Mouse (Mus musculus): ENCODE results near the gene Zfp941. TPM values are rescaled to one million over a fixed set of nuclear protein-coding genes. Genes with fewer than 3 reads are reported as not detected.
A peak's percentile ranks its signal among the peaks of the same experiment; 100 is the strongest.

Zfp941 gene
- not detected in 2 replicates for total RNA-seq (2015; ENCODE audit: low replicate concordance)
- total RNA-seq (2017; ENCODE audit: low replicate concordance), result 0.28 and 0.51 TPM in 2 replicates

DNA sequence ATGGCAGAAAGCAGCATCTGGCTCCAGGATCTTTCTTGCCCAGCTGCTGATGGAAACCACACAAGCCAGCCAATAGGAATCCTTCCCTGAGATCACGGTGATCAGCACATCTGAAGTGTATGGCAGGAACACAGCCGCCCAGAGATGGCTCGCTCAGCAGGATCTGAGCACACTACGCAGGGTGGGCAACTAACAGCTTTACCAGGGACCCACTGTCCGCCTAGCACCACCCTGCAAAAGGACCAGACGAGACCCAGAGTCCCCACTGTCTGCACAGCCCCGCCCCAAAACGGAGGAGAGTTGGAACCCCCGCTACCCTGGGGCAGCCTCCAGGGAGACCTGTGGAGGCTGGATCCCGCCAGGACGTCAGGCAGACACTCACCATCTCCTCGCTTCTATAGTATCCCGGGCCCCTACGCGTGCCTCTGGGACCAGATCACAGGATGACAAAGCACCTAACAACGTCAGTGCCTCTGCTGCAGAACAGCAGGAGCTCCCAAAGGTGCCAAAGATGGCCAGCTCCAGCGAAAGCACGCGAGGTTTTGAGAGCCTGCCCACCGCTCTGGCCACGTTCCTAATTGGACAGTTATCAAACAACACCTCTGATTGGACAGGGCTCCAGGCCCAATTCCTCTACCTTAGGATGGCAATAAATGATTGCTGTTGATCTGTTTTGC lies at the start of gene Zfp941:
Zfp941 (minus strand) TSS at position 526 of the 677 bp plus-strand sequence.
- peak; percentile 74 for ATAC-seq (replicated peaks; ENCODE audit: low FRiP score, poor library complexity, severe bottlenecking)

DNA sequence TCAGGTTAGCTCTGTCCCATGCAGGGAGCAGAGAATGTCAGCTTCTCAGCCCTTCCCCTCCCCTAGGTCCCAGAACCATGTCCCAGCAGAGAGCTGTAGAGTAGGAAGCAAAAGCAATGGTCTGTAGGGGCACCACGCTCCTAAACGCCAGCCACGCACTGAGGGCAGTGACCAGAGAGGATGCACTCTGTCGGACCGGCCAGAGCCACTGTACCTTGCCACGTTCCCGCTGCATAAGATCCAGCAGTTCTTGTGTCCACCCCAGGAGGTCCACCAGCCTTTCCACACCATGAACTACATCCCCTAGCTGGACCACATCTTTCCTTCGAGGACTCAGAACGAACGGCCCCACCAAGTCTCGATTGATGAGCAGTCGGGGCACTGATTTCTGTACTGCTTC lies 42.8 kb upstream of the Zfp941 start:
- no peak for ATAC-seq (replicated peaks; ENCODE audit: low FRiP score, poor library complexity, severe bottlenecking)

DNA sequence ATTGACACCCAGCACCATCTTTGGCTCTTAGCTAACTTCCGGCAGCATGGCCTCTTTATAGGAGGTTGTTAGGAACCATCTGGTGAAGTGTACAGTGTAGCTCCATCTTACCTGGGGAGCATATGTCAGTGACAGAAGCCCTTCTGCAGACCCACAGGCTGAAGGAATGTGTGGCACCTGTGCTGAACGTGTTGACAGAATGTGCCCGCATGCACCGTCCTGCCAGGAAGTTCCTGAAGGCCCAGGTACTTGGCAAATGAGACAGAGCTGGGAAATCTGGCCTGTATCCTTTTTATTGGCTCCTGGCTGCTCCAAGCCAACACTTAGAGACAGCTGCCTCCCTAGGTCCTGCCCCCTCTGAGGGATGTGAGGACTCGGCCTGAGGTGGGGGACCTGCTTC lies 38.8 kb upstream of the Zfp941 start:
- ATAC-seq (replicated peaks; ENCODE audit: low FRiP score, poor library complexity, severe bottlenecking), result no peak

DNA sequence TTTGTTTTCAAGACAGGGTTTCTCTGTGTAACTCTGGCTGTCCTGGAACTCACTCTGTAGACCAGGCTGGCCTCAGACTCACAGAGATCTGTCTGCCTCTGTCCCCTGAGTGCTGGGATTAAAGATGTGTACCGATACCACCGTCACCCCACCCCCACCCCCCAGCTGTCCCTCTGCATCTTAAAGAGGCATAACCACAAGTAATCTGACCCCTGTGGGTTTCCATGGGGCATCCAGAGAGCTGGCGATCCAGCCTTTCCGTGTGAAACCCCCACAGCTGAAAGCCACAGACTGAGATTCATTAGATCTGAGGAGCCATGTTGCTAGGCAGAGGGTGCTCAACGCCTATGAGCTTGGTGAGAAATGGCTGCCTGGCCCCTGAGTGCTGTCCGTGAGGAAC lies 38.0 kb upstream of the Zfp941 start:
- no peak for ATAC-seq (replicated peaks; ENCODE audit: low FRiP score, poor library complexity, severe bottlenecking)

DNA sequence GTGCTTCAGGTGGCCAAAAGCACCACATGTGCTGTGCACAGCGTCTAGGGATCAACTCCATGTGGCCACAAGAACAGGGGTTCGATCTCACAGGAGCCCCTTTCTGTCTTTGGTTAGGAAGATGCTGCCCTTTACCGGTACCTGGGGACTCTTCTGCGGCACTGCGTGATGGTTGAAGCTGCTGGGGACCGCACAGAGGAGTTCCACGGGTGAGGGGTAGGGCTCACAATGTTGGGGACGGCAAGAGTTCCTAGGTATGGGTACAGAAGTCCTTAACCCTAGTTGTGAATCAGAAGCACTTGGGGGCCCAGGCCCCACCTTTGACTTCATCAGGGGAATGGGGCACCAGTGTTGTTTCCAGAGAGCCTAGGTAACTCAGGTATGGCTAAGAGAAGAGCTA lies 36.8 kb upstream of the Zfp941 start:
- no peak for ATAC-seq (replicated peaks; ENCODE audit: low FRiP score, poor library complexity, severe bottlenecking)

DNA sequence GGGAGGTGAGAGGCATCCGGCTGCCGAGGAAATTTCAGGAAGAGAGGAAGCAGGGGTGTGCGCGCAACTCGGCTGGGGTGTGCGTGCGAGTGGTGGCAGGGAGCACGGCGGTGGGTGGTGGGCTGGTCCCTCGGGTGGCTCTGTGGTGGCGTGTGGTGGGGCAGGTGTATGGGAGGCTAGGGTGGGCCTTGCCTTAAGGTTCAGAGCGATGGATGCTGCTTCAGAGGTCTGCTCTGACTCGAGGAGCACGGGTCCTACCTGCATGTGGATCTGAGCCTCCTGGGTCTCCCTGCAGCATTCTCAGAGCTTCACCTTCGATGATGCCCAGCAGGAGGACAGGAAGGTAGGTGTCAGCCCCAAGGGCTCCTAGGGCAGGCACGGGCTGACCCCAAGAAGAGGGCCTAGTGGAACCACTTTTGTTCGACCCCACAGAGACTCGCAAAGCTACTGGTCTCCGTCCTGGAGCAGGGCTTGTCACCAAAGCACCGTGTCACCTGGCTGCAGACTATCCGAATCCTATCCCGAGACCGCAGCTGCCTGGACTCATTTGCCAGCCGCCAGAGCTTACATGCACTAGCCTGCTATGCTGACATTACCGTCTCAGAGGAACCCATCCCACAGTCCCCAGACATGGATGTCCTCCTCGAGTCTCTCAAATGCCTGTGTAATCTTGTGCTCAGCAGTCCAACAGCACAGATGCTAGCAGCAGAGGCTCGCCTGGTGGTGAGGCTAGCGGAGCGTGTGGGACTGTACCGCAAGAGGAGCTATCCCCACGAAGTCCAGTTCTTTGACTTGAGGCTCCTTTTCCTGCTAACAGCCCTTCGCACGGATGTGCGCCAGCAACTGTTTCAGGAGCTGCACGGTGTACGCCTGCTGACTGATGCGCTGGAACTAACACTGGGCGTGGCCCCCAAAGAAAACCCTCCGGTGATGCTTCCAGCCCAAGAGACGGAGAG lies 35.9 kb upstream of the Zfp941 start, which contains the start of gene Bet1l:
Bet1l (minus strand) TSS at position 28 of the 956 bp plus-strand sequence.
- ATAC-seq (replicated peaks; ENCODE audit: low FRiP score, poor library complexity, severe bottlenecking), result peak; percentile 20

DNA sequence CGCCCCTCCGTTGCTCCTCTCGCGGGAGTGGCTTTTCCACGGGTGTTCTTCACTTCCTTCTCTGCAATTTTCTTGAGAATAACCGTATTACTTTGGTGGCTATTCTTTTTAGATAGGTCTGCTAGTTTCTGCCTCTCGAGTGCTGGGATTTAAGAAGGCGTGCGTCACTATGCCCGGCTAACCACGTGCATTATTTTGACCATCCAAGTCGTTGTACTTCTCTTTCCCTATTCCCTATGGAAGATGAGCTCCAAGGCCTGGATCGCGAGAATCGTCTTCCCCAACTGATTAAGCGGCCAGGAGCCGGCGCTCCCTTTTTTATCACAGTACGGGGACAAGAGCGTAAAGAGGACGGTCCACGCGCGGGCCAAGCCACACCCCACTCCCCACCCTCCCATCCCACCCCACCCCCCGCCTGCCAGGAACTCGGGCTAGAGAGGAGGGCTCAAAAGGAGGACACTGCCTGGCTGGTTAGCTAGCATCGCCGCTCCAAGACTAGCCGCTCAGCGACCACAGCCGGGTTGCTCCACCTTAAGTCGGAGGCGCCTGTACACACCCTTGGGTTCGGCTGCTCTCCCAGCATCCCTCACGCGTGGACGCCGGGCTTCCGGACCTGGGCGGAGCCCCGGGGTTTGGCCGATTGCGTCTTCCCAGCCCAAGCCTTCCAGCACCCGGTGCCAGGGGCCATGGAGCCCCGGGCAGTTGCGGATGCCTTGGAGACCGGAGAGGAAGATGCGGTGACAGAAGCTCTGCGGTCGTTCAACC lies 35.0 kb upstream of the Zfp941 start, which contains the start of gene Ric8a:
Ric8a (plus strand) TSS at position 173 of the 765 bp plus-strand sequence.
- peak; percentile 70 for ATAC-seq (replicated peaks; ENCODE audit: low FRiP score, poor library complexity, severe bottlenecking)

DNA sequence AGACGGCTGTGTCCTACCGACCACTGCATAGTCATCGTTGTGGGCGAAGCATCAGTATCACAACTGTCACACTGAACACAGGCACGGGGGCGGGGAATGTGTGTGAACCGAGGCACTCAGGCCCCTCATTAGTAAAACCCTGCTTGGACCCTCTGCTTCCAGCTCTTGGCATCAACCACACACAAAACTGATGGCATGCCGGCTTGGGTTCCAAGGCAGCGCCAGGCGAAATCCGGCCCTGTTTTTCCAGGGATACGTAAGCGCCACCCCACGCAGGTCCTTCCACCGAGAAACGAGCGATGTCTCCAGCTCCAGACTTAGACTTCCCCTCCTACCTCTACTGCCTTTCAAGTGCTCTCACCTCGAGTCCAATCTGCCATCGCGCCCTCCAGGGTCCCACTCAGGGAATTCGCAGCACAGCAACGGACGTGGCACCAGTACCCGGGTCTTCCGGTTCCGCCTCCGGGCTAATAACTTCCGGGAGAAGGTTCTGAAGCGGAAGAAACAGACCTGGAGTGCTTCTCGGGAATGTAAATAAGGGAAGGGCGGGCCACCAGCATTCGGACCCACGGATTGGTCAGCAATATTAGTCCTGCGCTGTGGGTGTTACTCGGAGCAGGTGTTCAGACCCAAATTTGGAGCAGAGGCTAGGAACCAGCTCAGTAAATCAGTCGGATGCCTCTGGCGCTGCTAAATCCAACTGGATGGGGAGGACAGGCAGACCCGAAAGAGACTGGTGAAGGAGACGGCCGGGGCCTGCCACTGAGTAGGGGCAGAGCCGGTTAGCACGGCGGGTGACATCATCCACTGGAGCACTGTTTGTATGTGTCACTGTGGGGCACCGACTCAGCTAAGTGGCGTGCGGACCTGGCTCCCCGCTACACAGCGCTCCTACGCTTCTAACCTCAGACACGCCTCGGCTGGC lies 34.1 kb upstream of the Zfp941 start, which contains the start of gene Gm45785:
Gm45785 (minus strand) TSS at position 472 of the 925 bp plus-strand sequence.
- ATAC-seq (replicated peaks; ENCODE audit: low FRiP score, poor library complexity, severe bottlenecking), result peak; percentile 73

DNA sequence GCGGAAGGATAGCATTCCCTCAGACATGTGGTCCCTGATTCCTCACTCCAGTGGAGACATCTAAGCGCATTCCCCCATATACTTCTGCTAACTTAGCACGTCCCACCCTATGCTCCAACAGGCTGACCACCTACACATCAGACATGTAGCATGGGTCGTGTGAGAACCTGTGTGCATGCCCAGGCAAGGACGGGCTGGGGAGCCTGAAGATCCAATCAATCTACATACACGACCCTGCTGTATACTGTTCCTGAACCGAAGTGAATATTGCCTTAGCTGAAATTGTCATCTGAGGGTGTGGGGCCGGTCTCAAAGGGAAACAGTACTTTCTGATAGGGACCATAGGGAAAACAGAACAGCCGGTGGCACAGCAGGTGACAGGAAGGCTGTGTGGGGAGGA lies 33.2 kb upstream of the Zfp941 start:
- ATAC-seq (replicated peaks; ENCODE audit: low FRiP score, poor library complexity, severe bottlenecking), result no peak

DNA sequence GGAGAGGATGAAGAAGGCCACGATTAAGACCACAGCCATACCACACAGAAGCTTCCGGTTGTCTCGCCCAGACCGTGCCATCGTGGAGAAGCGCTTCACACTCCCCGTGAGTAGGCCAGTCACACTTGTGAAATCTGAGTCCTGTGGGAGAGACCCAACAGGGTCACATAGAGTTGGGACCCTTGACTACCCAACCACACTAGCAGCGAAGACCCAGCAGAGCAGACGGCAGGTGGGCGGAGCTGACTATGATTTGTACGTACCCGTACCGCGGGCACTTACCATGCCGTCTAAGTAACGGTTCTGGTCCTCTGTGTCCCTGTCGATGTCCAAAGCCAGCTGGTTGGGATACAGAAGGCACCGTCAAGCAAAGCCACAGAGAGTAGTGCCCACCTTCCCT lies 32.5 kb upstream of the Zfp941 start:
- no peak for ATAC-seq (replicated peaks; ENCODE audit: low FRiP score, poor library complexity, severe bottlenecking)

DNA sequence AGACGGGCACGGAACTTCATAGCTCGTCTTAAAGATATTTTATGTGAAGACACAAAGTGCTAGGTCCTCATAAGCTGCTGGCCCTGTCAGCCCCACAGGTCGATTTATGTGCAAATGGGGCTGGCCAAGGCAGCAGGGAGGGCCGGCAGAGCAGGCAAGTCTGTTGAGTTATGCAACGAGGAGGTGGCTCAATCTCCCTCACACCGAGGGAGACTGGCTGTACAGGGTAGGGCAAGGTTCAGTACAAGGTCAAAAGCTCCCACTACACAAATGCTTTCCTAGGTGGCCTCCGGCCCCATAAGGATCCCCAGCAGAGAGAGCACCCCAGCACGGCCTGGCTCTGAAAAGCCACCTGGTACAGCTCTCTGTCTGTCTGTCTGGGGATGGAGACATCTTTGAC lies 31.4 kb upstream of the Zfp941 start:
- ATAC-seq (replicated peaks; ENCODE audit: low FRiP score, poor library complexity, severe bottlenecking), result no peak

DNA sequence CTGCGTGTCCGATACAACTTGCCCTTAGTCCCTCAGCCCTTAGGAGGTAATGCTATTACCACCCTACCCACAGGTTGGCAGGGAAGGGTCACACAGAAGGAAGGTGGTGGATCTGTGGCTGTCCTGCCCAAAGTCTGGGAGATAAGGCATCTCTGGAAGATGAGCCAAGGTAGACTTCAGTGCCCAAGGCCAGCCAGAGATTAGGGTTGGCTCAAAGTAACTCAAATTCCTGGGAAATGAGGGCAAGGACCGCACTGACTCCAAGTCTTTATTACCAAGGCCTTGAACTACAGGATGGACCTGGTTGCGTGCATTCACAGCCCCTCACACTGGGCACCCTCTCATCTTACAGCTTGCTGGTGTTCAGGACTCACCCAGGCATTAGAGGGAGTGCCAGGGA lies 29.9 kb upstream of the Zfp941 start:
- ATAC-seq (replicated peaks; ENCODE audit: low FRiP score, poor library complexity, severe bottlenecking), result no peak

DNA sequence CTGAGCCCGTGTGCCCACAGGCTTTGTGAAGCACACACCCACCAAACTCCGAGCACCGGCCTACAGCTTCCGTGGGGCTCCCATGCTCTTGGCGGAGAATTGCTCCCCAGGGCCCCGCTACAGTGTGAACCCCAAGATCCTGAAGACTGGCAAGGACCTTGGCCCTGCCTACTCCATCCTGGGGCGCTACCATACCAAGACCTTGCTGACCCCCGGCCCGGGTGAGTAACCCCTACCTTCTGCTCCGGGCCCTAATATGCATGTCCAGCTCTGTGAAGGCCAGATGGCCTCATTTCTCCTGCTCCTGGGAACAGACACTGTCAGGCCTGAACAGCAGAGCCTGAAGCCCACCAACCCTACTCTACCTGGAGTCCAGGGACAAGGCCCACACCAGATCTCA lies 26.6 kb upstream of the Zfp941 start:
- no peak for ATAC-seq (replicated peaks; ENCODE audit: low FRiP score, poor library complexity, severe bottlenecking)

DNA sequence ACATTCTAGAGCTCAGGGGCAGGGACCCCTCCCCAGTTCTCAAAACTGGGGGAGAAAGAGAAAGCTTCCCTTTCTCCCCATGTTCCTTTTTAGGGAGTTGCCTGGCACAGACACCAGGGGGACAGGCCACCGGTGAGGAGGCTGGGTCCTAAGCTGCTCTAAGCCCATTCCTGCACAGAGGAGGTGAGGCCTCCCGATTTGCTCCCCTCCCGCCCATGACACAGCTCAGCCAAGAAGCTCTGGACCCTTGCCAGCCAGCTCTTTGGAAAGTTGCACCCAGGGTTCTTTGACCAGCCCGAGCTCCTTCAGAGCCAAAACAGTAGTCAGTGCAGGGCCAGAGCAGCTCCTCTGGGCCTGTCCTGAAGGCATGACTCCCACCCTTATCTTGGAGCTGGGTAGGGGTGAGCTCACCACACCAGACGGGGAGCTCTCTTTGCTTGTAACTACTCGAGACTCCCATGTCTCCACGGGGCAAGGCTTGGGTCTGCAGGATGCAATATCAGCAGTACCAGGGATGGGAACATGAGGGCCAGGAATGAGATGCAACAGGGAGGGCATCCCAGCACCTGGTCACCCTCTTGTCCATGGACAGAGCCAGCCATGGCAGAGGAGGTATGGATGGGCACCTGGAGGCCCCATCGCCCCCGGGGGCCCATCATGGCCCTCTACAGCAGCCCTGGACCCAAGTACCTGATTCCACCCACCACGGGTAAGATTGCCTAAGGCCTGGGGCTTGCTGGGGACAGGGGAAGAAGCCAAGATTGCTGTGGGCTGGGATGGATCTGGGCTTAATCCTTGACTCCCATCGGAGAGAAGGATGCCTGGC lies 26.0 kb upstream of the Zfp941 start, which contains the start of gene Odf3:
Odf3 (plus strand) TSS at position 51 of the 826 bp plus-strand sequence.
- no peak for ATAC-seq (replicated peaks; ENCODE audit: low FRiP score, poor library complexity, severe bottlenecking)

DNA sequence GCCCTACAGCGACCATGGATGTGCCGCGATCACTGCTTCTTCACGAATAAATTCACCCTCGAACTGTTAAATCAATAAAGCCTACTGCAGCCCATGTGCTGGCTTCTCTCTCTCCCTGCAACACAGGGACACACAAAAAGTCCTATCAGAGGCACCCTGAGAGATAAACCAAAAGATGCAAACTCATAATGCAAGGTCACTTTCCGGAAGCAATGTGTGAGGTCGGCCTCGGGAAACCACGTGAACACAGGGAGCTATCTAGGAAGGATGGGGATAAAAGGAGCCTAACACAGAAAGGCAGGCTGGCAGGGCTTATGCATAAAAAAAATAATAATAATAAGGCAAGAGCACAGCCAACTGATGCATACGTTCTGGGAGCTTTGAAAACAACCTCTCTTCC lies 24.7 kb upstream of the Zfp941 start:
- ATAC-seq (replicated peaks; ENCODE audit: low FRiP score, poor library complexity, severe bottlenecking), result no peak

DNA sequence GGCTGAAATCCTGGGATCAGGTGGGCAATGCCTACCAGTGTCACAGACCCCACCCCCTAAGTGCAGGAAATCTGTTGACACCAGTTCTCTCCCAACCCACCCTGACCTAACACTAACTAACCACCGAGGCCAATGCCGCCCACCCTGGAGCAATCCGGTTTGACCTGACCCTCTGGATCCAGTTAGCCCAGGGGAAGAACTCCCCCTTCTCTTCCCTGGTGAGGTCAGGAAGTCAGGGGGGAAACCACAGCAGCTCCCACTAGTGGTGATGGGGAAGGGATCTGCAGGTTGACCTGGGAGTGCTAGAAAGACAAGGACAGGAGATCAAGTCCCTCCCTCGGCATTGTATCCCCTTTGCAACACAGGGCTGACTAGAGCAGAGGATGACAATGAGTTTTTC lies 23.7 kb upstream of the Zfp941 start:
- ATAC-seq (replicated peaks; ENCODE audit: low FRiP score, poor library complexity, severe bottlenecking), result no peak

DNA sequence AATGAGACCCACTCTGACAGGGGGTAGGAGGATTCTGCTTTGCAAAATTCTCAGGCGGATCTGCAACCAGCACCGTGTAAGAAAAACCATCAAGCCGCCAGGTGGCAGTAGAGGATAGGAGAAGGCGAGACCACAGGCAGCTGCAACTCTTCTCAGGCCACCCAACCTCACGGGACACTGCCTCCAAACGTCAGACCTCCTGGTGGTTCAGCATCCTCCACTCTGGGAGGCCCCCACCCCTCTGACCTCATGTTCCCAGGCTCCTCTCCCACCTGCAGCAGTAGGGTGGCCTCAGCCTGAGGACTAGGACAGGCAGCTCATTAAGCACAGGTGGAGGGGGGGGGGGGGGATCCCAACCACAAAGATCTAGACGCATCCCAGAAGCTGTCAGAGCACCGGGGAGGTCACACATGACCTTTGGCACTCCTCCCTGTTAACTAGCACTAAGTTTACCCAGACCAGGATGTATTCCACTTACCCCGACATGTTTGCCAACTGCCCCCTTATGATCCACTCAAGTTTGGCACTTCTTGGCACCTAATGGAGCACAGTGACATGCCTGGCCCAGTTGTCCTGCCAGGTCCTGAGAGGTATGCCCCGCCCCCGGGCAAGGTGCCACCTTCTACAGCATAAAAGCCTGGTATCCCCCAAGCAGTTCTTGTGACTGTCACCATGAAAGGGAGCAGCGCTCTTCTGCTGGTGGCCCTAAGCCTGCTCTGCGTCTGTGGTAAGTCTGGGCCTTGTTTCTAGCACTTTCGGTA lies 23.1 kb upstream of the Zfp941 start, which contains the start of gene Scgb1c1:
Scgb1c1 (plus strand) TSS at position 643 of the 761 bp plus-strand sequence.
- peak; percentile 80 for ATAC-seq (replicated peaks; ENCODE audit: low FRiP score, poor library complexity, severe bottlenecking)

Data from erythroblast, adult 5-6 weeks (primary cell).